Mouse (Mus musculus): ENCODE results near the gene Fcho2.

The Fcho2 gene

DNA sequence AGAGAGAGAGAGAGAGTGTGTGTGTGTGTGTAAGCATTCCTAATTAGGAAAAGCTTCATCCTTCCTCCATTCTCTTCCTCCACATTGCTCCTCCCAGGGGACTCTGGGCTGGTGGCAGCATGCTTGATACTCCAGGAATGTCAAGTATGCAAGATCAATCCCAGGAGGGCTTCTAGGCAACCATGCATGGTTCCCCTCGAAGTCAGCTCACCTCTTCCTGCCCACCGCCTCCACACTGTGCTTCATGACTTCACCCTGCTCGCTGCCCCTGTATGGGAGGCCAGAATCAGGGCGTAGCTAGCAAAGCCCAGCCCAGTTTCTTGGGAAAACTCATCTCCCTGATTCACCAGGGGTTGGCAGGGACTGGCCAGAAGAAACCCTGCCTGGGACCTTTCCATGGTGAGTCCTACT lies 135.6 kb downstream of the Fcho2 start:
- DNase-seq (ENCODE audit: low read depth, low spot score), result peak; percentile 91

DNA sequence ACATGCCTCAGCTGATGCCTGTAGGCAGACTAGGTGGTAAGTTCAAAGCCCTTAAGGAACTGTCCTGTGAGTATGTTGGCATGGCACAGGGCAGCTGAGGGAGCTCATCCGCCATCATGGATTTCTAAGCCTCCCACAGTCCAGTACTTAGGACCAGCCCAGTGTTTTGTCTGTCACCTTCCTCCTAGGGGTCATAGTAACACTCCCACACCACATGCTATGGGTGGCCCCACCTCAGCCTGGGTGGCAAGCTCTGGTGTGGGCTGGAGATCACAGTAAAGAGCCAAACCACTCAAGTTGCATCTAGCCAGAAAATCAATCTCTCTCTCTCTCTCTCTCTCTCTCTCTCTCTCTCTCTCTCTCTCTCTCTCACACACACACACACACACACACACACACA lies 136.0 kb downstream of the Fcho2 start:
- peak; percentile 60 for DNase-seq (ENCODE audit: low read depth, low spot score)

DNA sequence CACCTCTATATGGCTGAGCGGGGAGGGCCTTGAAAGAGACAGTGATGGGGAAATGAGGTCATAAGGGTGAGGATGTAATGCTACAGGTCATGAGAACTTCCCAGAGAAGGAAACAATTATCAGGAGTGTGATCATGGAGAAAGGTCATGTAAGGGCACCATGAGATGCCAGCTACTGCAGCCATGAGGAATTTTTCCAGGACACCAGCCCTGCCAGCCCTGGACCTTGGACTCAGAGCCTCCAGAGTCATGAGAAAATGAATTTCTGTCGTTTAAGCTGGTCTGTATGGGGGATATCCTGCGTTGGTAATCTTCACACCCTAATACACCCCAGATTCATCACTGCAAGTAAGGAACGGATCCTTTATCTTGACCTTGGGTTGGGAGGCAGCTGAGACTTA lies 141.3 kb downstream of the Fcho2 start:
- no peak for DNase-seq (ENCODE audit: low read depth, low spot score)
